Mouse (Mus musculus) liver, adult 2 months (tissue): ENCODE measurements around the gene Cacng6.

Experiments
- CTCF ChIP-seq: fragments of 200-500 bp; IDR thresholded peaks from 2 replicates; pipeline ENCODE4 v1.5.1; 2011; ENCODE audit warnings: low read depth, low read length, control low read depth
- POLR2A ChIP-seq: fragments of 200-500 bp; IDR thresholded peaks from 2 replicates; pipeline ENCODE4 v1.6.1; 2011; ENCODE audit warnings: low read length, control low read depth; ENCODE audit not compliant: insufficient read depth; ENCODE audit errors: extremely low read depth

DNA sequence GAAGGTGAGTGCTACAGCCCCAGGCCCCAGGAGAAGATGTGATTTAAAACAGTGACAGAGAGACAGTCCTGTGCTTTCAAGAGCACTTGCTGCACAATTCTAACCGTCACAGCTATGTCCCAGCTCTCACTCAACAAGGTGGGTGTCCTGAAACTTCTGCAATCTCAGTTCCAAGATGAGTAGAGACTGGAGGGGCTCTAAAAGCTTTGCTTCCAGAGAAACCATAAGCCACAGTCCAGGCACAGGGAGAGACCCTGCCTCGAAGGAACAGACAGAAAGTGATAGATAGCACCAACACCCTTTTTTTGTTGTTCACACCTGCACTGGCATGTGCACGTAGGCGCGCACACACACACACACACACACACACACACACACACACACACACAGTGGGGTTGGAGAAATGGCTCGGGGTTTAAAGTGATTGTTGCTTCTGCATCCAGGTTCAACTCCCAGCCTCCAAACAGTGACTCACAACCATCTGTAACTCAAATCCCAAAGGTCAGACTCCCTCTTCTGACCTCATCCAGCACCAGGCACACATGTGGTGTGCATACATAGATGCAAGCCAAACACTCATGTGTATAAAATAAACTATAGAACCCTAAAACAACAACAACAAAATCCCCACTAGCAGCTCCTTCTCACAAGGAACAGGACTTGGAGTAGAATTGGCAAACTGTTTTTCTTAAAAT, 37.8 kb upstream of the Cacng6 start:
- TF ChIP-seq CTCF (no peak), POLR2A (no peak)
